Mouse (Mus musculus): ENCODE data around the gene Chd9. TPM values are rescaled to one million over a fixed set of nuclear protein-coding genes. Genes with fewer than 3 reads are reported as not detected.
"Not testable (repeated sequence)": the region's sequence is repeated elsewhere in the genome, so short reads cannot be mapped to it uniquely, and the experiment has no call there.

Gene Chd9
- total RNA-seq, 2 experiments from 2014 or later: 133 to 138 TPM

- intact Hi-C loops (cut with DNase I): no loop called here
- no peak for DNase-seq (ENCODE audit: low spot score in 2 of 2)
Observed at GRCm38 (mm10) chr8:90867911-90868310, 39.8 kb downstream of the Chd9 start.

GRCm38 (mm10) chr8:90868334-90868733 is 40.2 kb downstream of the Chd9 start:
- intact Hi-C loops (cut with DNase I): no loop called here

GRCm38 (mm10) chr8:90869071-90869919 is 41.1 kb downstream of the Chd9 start:
- intact Hi-C loops (cut with DNase I): no loop called here
- DNase-seq (ENCODE audit: low spot score in 2 of 2): peak; percentile 74 to 83

More at GRCm38 (mm10) chr8:90868334-90868733, 40.2 kb downstream of the Chd9 start:
- peak; percentile 55 to 66 for DNase-seq (ENCODE audit: low spot score in 2 of 2)

GRCm38 (mm10) chr8:90869920-90870777 is 42.0 kb downstream of the Chd9 start:
- intact Hi-C loops (cut with DNase I): loop anchor here (2.0 kb wide), 1 partner anchor 41 kb away; the partner anchor contains the start of gene Chd9

GRCm38 (mm10) chr8:90871375-90872080 is 43.4 kb downstream of the Chd9 start:
- no peak for DNase-seq (ENCODE audit: low spot score in 2 of 2)
- intact Hi-C loops (cut with DNase I): loop anchor here (2.0 kb wide), 1 partner anchor 43 kb away; the partner anchor contains the start of gene Chd9

More at GRCm38 (mm10) chr8:90869920-90870777, 42.0 kb downstream of the Chd9 start:
- DNase-seq (ENCODE audit: low spot score in 2 of 2): peak; percentile 58 to 69

GRCm38 (mm10) chr8:90873051-90873450 is 44.9 kb downstream of the Chd9 start:
- no peak for DNase-seq (ENCODE audit: low spot score in 2 of 2)
- intact Hi-C loops (cut with DNase I): no loop called here

- intact Hi-C loops (cut with DNase I): loop anchor here (2.0 kb wide), 1 partner anchor 33 kb away; no protein-coding TSS in a partner anchor
- peak; percentile 70 to 73 for DNase-seq (ENCODE audit: low spot score in 2 of 2)
Observed at GRCm38 (mm10) chr8:90876213-90876721, 48.1 kb downstream of the Chd9 start.

- intact Hi-C loops (cut with DNase I): loop anchor here (2.0 kb wide), 1 partner anchor 32 kb away; no protein-coding TSS in a partner anchor
- peak; percentile 70 to 72 for DNase-seq (ENCODE audit: low spot score in 2 of 2)
Observed at GRCm38 (mm10) chr8:90876722-90877429, 48.7 kb downstream of the Chd9 start.

GRCm38 (mm10) chr8:90877430-90877975 is 49.4 kb downstream of the Chd9 start:
- DNase-seq (ENCODE audit: low spot score in 2 of 2): no peak
- intact Hi-C loops (cut with DNase I): loop anchor here (2.0 kb wide), 1 partner anchor 31 kb away; no protein-coding TSS in a partner anchor

- no peak for DNase-seq (ENCODE audit: low spot score in 2 of 2)
Observed at GRCm38 (mm10) chr8:90878551-90878950, 50.4 kb downstream of the Chd9 start.

GRCm38 (mm10) chr8:90880041-90880440 is 51.9 kb downstream of the Chd9 start:
- DNase-seq (ENCODE audit: low spot score in 2 of 2): no peak
- intact Hi-C loops (cut with DNase I): no loop called here

More at GRCm38 (mm10) chr8:90878551-90878950, 50.4 kb downstream of the Chd9 start:
- intact Hi-C loops (cut with DNase I): no loop called here

- intact Hi-C loops (cut with DNase I): no loop called here
- DNase-seq (ENCODE audit: low spot score in 2 of 2): no peak
Observed at GRCm38 (mm10) chr8:90881181-90881580, 53.0 kb downstream of the Chd9 start.

- DNase-seq (ENCODE audit: low spot score in 2 of 2): no peak
- intact Hi-C loops (cut with DNase I): no loop called here
Observed at GRCm38 (mm10) chr8:90882088-90882691, 54.0 kb downstream of the Chd9 start.

- DNase-seq (ENCODE audit: low spot score in 2 of 2): no peak
- intact Hi-C loops (cut with DNase I): no loop called here
Observed at GRCm38 (mm10) chr8:90885671-90886368, 57.7 kb downstream of the Chd9 start.

GRCm38 (mm10) chr8:90886369-90886712 is 58.2 kb downstream of the Chd9 start:
- DNase-seq (ENCODE audit: low spot score in 2 of 2); intact Hi-C loops (cut with DNase I): not testable (repeated sequence)

- DNase-seq (ENCODE audit: low spot score in 2 of 2); intact Hi-C loops (cut with DNase I): not testable (repeated sequence)
Observed at GRCm38 (mm10) chr8:90887328-90887727, 59.2 kb downstream of the Chd9 start.
